Mouse (Mus musculus) cerebellum, adult 2 months (tissue): ENCODE results near the gene Batf.

ENCODE experiments used
- CTCF ChIP-seq: fragments of 200-500 bp; IDR thresholded peaks from 2 replicates; pipeline ENCODE4 v1.5.1; 2011; ENCODE audit warnings: low read depth, mild to moderate bottlenecking, control low read depth, low read length, moderate library complexity, borderline replicate concordance; ENCODE audit not compliant: insufficient read depth
- POLR2A ChIP-seq: fragments of 200-500 bp; IDR thresholded peaks from 2 replicates; pipeline ENCODE4 v1.6.1; 2011; ENCODE audit warnings: low read length, control low read depth, borderline replicate concordance; ENCODE audit not compliant: insufficient read depth

GRCm38 (mm10) chr12:85706906-85707305 is 20.4 kb downstream of the Batf start:
- no peak for TF ChIP-seq CTCF
- no peak for TF ChIP-seq POLR2A
